Mouse (Mus musculus) sigmoid colon, adult 10 weeks (tissue): Measurements from ENCODE around the gene Hibadh. TPM values are rescaled to one million over a fixed set of nuclear protein-coding genes. Genes with fewer than 3 reads are reported as not detected.

ENCODE experiments used
- polyA plus RNA-seq: library from polyadenylated mRNA; stranded (reverse); fragments of 350-450 nt; fragmentation: Illumina TruSeq; extraction: RNeasy Lipid Tissue Mini Kit (QIAGEN cat#74804); gene quantifications from one replicate; pipeline ENCODE4 v1.2.3, GENCODE M21; 2014; ENCODE audit warnings: low read depth, low replicate concordance

The Hibadh gene
- 202 TPM for polyA plus RNA-seq

DNA sequence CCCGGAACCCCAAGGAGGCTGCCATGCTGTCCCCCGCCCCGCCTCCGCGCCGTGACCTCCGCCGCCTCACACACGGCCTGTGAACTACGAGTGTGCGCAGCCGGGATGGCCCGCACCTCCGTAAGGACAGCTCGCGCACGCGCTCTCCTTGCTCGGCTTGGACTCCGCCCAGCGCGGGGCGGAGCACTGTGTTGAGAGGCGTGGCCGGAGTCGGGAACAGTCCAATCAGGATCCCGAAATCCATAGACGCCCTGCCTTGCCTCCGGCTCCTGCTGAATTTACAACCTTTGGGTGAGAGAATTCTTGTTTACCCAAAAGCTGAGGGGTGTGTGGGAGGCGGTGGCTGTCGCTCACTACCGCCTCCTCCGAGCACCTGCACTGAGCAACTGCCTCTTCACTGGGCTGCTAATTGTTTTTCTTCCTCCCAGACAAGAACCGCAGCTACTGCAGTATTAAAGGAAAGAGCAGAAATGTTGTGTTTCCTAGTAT lies at the start of gene Hibadh:
Gene Hibadh, minus strand, starts transcription at position 166 of the 489 bp plus-strand sequence.

Other genes with a start within 250 kb of the Hibadh start
- gene Tax1bp1, start 73.3 kb upstream of the Hibadh start, polyA plus RNA-seq, result 1,026 TPM